Mouse (Mus musculus) liver, embryonic 11.5 days (tissue): Measurements from ENCODE around the gene Ggact. TPM values are rescaled to one million over a fixed set of nuclear protein-coding genes. Genes with fewer than 3 reads are reported as not detected.

Experiments
- ATAC-seq: fragments of 200-750 bp; cut with Nextera tagmentation; replicated peaks from 2 replicates; pipeline ENCODE4 v1.8.0; 2017; ENCODE audit warnings: moderate number of reproducible peaks, mild to moderate bottlenecking, moderate TSS enrichment, moderate library complexity; ENCODE audit not compliant: low FRiP score
- DNase-seq: peaks from one replicate; pipeline ENCODE4 v3.0.0-alpha.2; 2017; ENCODE audit warnings: low spot score
- H3K27ac ChIP-seq: fragments of 300-500 bp; sonication (generic); 2 replicates; pipeline ENCODE4 v1.5.1; 2014; ENCODE audit warnings: mild to moderate bottlenecking, low read depth, low read length, control low read depth
- H3K27me3 ChIP-seq: fragments of 300-500 bp; sonication (generic); replicated peaks from 2 replicates; pipeline ENCODE4 v1.6.1; 2014; ENCODE audit warnings: low read length, mixed read lengths; ENCODE audit not compliant: control insufficient read depth, insufficient read depth
- H3K36me3 ChIP-seq: fragments of 300-500 bp; sonication (generic); 2 replicates; pipeline ENCODE4 v1.6.1; 2014; ENCODE audit warnings: mild to moderate bottlenecking, low read length, moderate library complexity, mixed read lengths; ENCODE audit not compliant: control insufficient read depth, insufficient read depth
- H3K4me1 ChIP-seq: fragments of 300-500 bp; sonication (generic); replicated peaks from 2 replicates; pipeline ENCODE4 v1.6.1; 2014; ENCODE audit warnings: low read length, mixed read lengths; ENCODE audit not compliant: control insufficient read depth, insufficient read depth
- H3K4me2 ChIP-seq: fragments of 300-500 bp; sonication (generic); 2 replicates; pipeline ENCODE4 v1.6.1; 2014; ENCODE audit warnings: mild to moderate bottlenecking, control low read depth, moderate library complexity
- H3K4me3 ChIP-seq: fragments of 300-500 bp; sonication (generic); 2 replicates; pipeline ENCODE4 v1.5.1; 2014; ENCODE audit warnings: low read depth, low read length, control low read depth
- H3K9ac ChIP-seq: fragments of 300-500 bp; sonication (generic); 2 replicates; pipeline ENCODE4 v1.6.1; 2014; ENCODE audit warnings: low read depth, low read length, control low read depth
- H3K9me3 ChIP-seq: fragments of 300-500 bp; sonication (generic); 2 replicates; pipeline ENCODE4 v1.6.1; 2016; ENCODE audit warnings: low read length, inconsistent platforms, mixed read lengths; ENCODE audit not compliant: control insufficient read depth
- WGBS: fragments of 180-500 bp; shearing (Covaris S2); extraction: QIAGEN DNeasy Blood & Tissue Kit; methylation state at CpG from one replicate; pipeline ENCODE4 v1.1.7; 2014; 5-methylcytosine and 5-hydroxymethylcytosine counted together
- polyA plus RNA-seq: library from polyadenylated mRNA; unstranded; fragments of >200 nt; fragmentation: Nextera tagmentation; extraction: Ambion mirVana; gene quantifications from 2 replicates; pipeline ENCODE4 v1.2.1, GENCODE M21; 2014

Ggact gene
- 16.9 and 18.8 TPM in 2 replicates for polyA plus RNA-seq

DNA sequence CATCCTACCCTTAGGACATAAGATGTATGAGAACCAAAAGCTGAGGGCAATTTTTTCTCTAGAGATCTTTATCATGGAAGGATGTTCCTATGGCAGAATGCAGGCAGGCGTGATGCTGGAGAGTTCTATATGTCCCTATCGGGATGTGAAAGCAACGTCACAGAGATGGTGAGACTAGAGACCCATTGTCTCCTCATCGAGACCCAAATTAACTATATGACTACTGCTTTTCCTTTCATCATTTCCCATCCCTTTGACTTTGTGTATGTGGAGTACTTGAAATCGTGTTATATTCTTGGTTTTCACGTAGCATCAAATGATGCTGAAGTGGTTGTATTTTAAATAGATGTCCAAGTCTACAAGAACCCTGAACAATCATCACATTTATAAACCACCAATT is at the start of gene Ggact:
Ggact (minus strand) TSS at position 101 of the 400 bp plus-strand sequence.
- H3K4me2 ChIP-seq, result peak within 1 kb of the TSS; percentile 90
- WGBS, result 75% methylated on average over 6 of the region's 6 CpGs
- DNase-seq (no peak), ATAC-seq (no peak)
- H3K4me1 ChIP-seq, result no peaks in the 10 kb centered on the region
- H3K9ac ChIP-seq, result peak within 1 kb of the TSS; percentile 81
- H3K4me3 ChIP-seq, result peak within 1 kb of the TSS; percentile 76
- H3K9me3 ChIP-seq, result no peaks in the 10 kb centered on the region
- H3K36me3 ChIP-seq, result no peaks in the 10 kb centered on the region
- H3K27me3 ChIP-seq, result no peaks in the 10 kb centered on the region
- H3K27ac ChIP-seq, result peak within 1 kb of the TSS; percentile 13; the same call in 1 of the 2 replicates

DNA sequence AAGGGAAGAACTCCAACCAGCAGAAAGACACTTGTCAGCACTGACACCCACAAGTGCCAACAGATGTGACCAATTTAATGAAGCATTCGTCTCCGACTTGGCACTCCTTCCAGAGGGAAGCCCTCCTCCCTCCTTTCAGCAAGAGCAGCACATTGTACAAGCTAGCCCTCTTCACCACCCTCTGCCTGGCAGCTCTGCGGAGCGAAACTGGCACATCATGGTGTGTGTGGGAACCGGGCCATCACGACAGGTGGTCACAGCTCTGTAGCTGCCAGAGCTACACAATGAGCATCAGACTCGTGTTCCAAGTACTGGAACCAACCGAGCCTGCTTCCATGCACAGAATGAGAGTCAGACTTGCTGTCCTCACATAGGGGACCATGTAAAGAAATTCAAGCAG is 44.4 kb upstream of the Ggact start:
- Histone ChIP-seq H3K4me1 (no peaks in the 10 kb centered on the region), H3K27me3 (no peaks in the 10 kb centered on the region), H3K4me3 (no peak overlapping the region), H3K9me3 (no peaks in the 10 kb centered on the region), H3K4me2 (no peak overlapping the region), H3K36me3 (no peaks in the 10 kb centered on the region; the same call in 1 of the 2 replicates), H3K9ac (no peak overlapping the region), H3K27ac (no peak overlapping the region)
- DNase-seq, result no peak
- no peak for ATAC-seq
- WGBS, result 89% methylated on average over 8 of the region's 8 CpGs

DNA sequence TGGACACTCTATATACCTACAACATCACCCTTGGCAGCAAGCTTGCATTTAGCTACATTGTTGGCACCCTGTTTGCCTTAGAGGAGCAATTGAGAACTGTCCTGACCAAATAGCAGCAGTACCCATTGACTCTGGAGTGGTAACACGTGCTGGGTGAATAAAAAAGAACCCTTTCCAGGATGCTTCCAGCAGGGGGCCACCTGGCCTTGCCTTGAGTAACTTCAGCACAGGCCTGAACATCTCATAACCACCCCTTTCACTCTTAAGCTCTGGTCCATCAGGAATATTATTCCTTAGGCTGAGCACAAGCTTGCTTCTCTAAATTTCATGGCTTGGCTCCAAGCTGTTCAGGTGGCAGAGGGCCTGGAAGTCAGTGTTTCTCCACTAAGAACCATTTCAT is 39.8 kb upstream of the Ggact start:
- DNase-seq (no peak), ATAC-seq (peak; percentile 70; the same call in 1 of the 2 replicates)
- H3K9ac ChIP-seq, result no peak overlapping the region
- 23% methylated on average over 1 of the region's 1 CpGs for WGBS
- no peaks in the 10 kb centered on the region for H3K27me3 ChIP-seq
- H3K9me3 ChIP-seq, result no peaks in the 10 kb centered on the region
- H3K4me2 ChIP-seq, result no peak overlapping the region
- no peaks in the 10 kb centered on the region for H3K4me1 ChIP-seq
- H3K4me3 ChIP-seq, result no peak overlapping the region
- H3K36me3 ChIP-seq, result no peaks in the 10 kb centered on the region
- no peak overlapping the region for H3K27ac ChIP-seq

DNA sequence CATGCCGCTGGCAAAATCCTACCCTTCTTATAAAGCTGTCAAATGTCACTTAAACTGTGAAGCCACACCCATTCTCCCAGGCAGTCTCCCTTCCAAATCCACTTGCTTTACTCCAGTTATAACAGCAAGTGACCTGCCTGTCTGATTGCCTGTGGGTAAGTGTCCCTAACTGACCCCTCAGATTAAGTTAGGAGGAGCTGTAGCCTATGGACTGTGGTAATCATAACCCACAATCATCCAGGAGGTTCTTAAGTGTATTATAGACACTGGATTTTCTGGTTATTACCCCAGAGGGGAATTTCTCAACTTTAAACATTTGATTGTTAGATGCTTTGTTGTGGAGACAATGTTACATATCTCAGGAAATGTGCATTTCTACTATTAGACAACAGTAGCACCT is 39.0 kb upstream of the Ggact start:
- 84% methylated on average over 1 of the region's 1 CpGs for WGBS
- DNase-seq, result no peak
- H3K4me3 ChIP-seq, result no peak overlapping the region
- ATAC-seq, result no peak
- H3K9ac ChIP-seq, result no peak overlapping the region
- no peak overlapping the region for H3K4me2 ChIP-seq
- H3K36me3 ChIP-seq, result no peaks in the 10 kb centered on the region
- no peaks in the 10 kb centered on the region for H3K27me3 ChIP-seq
- H3K9me3 ChIP-seq, result no peaks in the 10 kb centered on the region
- H3K27ac ChIP-seq, result no peak overlapping the region
- H3K4me1 ChIP-seq, result no peaks in the 10 kb centered on the region

DNA sequence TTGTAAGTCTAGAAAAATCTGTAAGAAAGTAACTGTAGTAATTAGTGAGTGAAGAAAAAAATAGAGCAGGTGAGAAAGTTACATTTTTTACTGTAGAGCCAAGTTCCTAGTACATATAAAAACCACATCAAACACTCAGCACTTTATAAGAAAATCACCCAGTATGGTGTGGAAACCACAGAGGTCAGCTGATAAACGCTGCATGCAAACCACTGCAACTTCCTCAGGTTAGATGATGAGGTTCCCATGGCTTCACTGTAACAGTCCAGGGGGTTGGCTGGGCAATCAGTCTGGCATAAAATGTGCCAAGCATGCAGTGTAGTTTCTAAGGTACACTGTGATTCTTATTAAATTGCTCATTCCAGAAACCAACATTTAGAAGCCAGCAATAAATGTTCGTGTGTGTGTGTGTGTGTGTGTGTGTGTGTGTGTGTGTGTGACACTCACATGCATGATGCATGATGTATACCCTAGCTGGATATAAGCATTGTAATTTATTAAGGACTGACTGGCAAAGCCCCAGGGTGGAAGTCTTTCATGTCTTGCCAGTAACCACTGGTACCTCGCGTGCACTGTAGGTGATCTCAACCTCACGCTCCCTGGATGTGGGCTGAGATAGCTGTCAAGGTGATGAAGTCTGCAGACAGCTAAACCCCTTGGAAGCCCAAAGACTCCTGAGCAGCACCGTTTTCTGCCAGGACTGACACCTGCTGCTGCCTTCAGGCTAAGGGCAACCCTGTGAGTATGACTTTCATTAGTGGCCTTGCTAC is 38.3 kb upstream of the Ggact start:
- Histone ChIP-seq H3K4me1 (no peaks in the 10 kb centered on the region), H3K4me2 (no peak overlapping the region), H3K9me3 (no peaks in the 10 kb centered on the region), H3K27me3 (no peaks in the 10 kb centered on the region), H3K27ac (no peak overlapping the region), H3K4me3 (no peak overlapping the region), H3K36me3 (no peaks in the 10 kb centered on the region), H3K9ac (no peak overlapping the region)
- WGBS, result 74% methylated on average over 6 of the region's 6 CpGs
- ATAC-seq (no peak), DNase-seq (no peak)

DNA sequence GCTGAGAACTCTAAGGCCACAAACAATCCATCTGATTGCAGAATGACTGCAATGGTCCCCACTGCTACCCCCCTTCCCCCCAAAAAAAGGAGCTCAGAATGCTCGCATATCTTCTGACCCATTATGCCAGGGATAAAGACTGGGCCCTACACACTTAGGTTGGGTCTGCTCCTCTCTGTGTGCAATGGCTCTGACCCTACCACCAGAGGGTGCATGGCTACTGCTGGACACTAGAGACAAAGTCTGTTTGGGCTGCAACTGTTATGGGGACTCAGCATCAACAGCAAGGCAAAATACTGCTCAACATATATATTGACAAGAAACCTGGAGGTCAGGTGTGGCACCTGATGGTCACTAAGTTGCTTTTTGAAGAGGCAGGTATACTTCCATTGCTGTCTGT is 37.4 kb upstream of the Ggact start:
- Histone ChIP-seq H3K4me3 (no peak overlapping the region), H3K36me3 (no peaks in the 10 kb centered on the region), H3K4me2 (no peak overlapping the region), H3K9ac (no peak overlapping the region), H3K27me3 (no peaks in the 10 kb centered on the region), H3K4me1 (no peaks in the 10 kb centered on the region), H3K27ac (no peak overlapping the region), H3K9me3 (no peaks in the 10 kb centered on the region)
- WGBS, result 92% methylated on average over 1 of the region's 1 CpGs
- ATAC-seq, result no peak
- DNase-seq, result no peak

DNA sequence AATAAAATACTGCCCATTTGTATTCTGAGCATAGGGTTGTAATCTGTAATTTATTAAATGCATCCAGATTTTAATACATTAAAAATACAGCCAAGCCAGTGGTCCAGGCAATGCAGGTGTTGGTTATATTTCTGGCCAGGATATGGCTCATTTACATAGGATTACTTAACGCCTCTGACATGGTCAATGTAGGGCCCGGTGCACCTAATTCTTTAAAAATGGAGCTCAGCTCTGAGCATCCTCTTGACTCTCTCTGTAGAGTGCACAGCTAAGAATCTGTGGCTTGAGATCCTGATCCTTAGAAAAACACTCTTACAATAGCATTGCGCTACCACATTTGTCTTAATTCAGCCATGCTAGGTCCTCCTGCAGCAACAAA is 29.9 kb upstream of the Ggact start:
- DNase-seq (no peak), ATAC-seq (no peak)
- no peaks in the 10 kb centered on the region for H3K36me3 ChIP-seq
- H3K9ac ChIP-seq, result no peak overlapping the region
- H3K4me1 ChIP-seq, result no peaks in the 10 kb centered on the region
- H3K27me3 ChIP-seq, result no peaks in the 10 kb centered on the region
- no peak overlapping the region for H3K4me2 ChIP-seq
- no peaks in the 10 kb centered on the region for H3K9me3 ChIP-seq
- 96% methylated on average over 3 of the region's 3 CpGs for WGBS
- H3K27ac ChIP-seq, result no peak overlapping the region
- H3K4me3 ChIP-seq, result no peak overlapping the region

DNA sequence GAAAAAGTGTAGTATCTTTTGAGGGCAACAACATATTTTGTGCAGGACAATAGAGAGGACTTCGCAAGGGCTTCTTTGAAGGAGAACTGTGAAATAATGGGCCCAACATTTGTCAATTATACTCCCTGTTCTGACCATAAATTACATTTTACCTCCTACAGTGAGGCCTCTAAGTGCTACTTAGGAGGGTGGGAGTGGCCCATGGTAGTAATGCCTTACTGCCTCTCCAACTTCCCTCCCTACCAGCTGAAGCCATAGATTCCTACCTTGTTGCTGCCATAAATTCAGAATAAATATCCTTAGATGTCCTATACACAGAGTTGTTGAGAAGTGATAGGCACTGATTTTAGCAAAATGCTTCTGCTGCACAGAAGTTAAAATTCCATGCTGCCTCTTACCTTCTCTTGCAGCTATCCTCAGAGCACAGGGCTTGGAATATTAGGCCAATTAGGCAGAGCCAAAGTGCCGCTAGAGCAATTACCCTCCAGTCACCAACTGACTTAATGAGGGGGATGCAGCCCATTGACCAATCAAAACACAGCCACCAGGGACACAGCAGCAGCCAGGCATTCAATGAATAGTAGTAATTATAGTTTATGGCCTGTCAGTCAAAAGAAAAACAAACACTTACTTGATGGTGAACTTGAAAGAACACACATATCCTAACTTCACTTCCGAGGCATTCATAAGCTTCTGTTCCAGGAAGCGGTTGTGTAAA is 29.4 kb upstream of the Ggact start:
- Histone ChIP-seq H3K9ac (no peak overlapping the region), H3K4me3 (no peak overlapping the region), H3K9me3 (no peaks in the 10 kb centered on the region), H3K4me2 (no peak overlapping the region), H3K36me3 (no peaks in the 10 kb centered on the region), H3K4me1 (no peaks in the 10 kb centered on the region), H3K27ac (no peak overlapping the region), H3K27me3 (no peaks in the 10 kb centered on the region)
- DNase-seq (no peak), ATAC-seq (no peak)
- WGBS, result 86% methylated on average over 4 of the region's 4 CpGs

DNA sequence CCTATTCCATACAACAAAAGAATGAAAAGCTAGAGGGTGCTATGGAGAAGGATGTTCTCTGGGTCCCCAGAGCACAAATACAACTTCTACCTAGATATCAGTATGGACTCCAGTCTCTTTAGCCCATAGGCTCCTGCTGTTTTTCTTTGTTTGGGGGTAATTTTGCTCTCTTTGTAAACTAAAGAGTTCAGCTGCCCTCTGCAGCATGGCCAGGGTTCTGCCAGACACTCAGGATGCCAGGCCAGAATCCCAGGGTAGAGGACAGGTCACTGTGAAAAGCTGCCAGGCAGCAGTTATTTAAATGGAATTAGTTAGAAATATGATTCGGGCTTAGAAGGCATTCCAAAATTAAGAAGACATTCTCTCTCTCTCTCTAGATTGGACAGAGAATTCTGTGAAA is 22.9 kb upstream of the Ggact start:
- ATAC-seq, result no peak
- no peak overlapping the region for H3K27ac ChIP-seq
- H3K9ac ChIP-seq, result no peak overlapping the region
- no peaks in the 10 kb centered on the region for H3K4me1 ChIP-seq
- H3K27me3 ChIP-seq, result no peaks in the 10 kb centered on the region
- H3K4me3 ChIP-seq, result no peak overlapping the region
- no peaks in the 10 kb centered on the region for H3K9me3 ChIP-seq
- no peak overlapping the region for H3K4me2 ChIP-seq
- 77% methylated on average over 1 of the region's 1 CpGs for WGBS
- DNase-seq, result no peak
- H3K36me3 ChIP-seq, result no peaks in the 10 kb centered on the region
